Mouse (Mus musculus) neural tube, embryonic 10.5 days (tissue): ENCODE results near the gene Kalrn.
A peak's percentile ranks its signal among the peaks of the same experiment; 100 is the strongest.

Experiments
- DNase-seq: peaks from one replicate; pipeline ENCODE4 v3.0.0-alpha.2; 2017; ENCODE audit warnings: low spot score; ENCODE audit errors: extremely low spot score

Kalrn gene

DNA sequence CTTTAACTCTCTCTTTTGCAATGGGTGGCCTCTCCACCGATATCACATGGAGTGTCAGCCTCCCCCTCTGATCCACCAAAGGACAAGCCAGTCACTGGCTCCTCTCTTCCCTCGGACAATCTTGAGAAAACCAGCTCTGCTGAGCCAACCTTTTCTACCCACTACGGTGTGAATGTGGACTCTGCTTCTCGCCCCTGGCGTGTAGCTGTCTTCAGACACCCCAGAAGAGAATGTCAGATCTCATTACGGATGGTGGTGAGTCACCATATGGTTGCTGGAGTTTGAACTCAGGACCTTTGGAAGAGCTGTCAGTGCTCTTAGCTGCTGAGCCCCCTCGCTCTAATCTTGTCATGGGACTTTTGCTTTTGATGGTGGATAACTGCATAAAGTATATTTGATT lies 452.0 kb downstream of the Kalrn start:
- no peak for DNase-seq

DNA sequence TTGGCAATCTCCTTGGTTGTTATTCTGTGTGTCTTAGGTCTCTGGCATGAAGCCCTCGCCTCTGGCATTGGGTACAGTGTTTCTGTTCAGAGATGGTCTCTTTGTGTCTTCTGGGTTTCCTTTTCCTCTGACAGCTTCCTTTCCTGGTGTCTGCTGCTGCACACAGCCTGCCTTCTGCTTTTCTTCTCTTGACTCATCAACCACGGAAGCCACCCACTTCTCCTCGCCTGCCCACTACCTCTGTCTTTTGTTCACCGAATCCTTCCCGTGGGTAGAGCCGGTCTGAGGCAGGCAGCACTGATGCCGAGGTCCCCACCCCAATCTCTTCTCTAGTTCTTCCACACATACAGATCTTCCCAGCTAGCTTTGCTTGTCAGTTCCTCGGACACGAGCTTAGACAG lies 452.5 kb downstream of the Kalrn start:
- no peak for DNase-seq

DNA sequence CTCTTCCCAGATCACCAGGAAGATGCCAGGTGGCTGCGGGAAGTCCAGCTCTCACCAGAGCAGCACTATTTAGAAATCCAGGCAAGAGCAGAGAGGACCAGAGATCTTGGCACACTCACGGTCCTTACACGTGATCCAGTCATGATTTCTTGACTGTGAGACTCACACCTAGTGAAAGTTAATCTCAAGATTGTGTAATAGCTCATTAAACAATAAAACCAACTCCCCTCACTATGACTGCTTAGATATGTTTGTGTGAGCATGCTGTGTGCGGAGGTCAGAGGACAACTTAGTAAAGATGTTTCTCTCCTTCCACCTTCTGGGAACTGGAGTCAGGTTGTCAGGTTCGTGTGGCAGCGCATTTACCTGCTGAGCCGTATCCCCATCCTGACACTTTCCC lies 453.5 kb downstream of the Kalrn start:
- DNase-seq = no peak

DNA sequence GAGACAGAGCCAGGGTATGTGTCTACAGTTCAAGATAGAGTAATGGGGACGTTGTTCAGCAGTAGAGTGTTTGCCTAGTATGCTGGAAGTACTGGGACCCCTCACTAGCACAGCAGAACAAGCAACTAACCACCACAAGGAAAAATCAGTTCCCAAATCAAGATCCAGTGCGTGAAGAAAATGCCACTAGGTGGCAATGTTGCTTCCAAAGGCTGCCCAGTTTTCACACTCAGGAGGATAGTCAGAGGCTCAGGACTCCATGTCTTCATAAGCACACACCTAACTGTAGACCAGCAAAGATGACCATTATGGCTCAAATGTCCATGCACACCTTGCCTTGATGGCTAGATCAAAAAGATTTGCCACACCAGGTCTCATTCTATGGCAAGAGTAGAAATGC lies 454.0 kb downstream of the Kalrn start:
- DNase-seq = no peak

DNA sequence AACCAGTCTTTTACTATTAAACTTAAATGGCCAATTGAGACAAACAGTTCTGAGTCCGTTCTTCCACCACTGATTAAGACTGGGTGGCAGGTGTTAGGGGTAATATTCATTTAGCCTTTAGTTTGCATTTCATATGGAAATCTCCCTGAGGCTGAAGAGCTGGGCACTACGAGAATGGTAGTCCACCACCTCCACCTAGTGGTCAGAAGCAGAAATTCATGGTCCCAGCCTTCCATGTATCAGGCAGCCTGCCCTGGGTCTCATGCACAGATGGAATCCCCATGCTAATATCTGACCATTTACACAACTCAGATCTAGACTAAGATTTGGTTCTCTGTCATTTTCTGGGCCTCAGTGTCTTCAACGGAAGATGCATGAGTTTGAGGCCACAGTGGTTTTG lies 458.7 kb downstream of the Kalrn start:
- peak; percentile 63 for DNase-seq

DNA sequence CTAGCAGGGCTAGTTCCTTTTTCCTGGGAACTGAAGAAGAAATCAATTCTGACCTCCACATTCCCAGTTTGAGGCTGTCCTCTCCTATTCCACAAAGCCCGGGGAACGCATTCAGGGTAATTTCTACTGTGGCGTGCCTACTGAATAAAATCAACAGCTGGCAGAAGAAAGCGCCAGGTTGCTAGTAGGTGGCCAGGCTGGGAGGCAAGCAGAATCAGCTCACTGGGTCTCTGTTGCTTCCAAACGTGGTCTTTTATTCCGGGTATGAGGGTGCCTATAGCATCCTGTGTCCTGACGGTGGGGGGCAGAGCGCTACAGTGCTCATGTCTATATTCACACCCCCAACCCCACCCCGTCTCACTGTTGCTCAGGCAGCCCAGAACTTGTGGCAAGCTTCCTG lies 460.2 kb downstream of the Kalrn start:
- DNase-seq = no peak

DNA sequence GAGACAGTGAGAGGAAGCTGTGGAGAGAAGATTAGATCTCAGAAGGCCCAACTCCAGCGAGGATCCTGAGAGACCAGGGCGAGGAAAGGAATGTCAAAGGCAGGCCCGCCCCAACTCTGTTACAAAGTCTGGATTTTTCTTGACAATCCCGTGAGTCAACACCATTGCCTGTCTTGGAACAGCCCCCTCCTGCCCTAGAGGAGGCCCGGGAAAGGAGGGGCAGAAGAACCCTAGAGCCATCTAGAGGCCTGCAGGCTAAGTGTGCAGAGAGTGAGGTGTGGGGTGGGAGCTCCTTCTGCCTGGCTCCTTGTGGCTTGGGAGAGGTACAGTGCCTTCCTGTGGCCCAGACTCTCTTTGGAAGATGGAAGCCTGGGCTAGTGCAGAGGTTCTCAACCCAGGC lies 460.8 kb downstream of the Kalrn start:
- DNase-seq = no peak

DNA sequence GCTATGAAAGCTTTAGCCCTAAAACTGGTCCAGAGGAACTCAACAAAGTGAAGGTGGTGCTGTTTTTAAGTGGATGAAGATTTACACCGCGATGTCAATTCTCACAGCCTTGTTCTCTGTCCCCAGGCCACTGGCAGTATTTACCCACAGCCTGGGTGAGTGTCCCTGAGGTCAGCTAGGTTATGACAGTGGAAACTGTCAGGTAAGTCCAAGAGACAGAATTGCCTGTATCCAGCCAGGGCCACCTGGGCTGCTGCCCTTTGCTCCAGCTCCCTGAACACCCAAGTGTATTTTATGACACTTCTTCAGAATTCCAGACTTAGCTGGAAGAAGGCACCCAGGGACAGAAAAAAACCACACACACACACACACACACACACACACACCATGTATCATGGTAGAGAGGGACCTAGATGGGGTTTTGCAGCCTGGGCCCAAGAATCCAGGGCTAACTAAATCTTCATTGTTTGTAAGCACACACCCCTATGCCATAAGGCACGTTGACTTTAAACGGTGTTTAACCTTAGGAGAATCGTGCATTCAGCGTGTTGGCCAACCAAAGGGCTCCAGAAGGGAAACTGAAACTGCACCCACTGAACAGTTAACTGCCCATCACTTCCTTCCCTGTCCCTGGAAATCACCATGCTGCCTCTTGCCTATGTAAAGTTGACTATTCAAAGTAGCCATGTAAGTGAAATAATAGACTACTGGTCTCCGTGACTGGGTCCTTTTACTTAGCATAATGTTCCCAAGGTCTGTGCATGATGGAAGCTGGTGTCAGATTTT lies 462.3 kb downstream of the Kalrn start:
- DNase-seq = no peak

DNA sequence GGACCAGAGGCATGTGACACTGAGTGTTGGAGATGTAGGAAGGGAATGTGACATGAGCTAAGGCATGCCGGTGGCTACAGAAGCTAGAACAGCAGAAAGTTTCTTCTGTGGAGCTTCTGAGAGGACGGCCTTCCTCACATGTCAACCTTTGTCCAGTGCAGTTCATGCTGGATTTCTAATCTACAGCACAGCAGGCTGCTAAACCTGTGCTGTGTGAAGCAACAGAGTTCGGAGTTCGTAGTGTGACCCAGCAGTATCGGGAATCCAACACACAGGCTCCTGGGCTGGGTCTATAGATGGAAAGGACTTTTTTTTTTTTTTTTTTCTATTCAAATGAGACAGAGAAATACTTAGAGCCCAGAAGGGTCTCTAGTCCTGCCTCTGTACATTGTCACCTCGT lies 468.9 kb downstream of the Kalrn start:
- no peak for DNase-seq

DNA sequence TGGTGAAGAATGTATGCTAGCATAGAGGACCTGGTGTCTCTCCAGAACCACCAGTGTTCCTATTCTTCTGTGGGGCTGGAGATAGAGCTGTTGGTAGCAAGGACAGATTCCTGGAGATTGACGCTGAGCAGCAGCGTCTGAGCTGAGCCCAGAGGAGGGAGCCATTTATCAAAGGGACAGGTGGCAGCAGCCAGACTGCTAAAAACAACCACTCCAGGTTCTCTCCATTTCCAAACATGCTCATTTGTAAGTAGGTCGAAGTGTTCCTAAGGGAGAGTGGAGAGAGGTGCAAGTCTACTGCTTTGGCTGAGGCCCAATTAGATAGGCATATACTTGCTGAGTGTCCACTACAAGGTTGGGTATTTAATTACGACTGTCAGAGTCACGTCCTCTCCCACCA lies 470.6 kb downstream of the Kalrn start:
- DNase-seq = no peak

DNA sequence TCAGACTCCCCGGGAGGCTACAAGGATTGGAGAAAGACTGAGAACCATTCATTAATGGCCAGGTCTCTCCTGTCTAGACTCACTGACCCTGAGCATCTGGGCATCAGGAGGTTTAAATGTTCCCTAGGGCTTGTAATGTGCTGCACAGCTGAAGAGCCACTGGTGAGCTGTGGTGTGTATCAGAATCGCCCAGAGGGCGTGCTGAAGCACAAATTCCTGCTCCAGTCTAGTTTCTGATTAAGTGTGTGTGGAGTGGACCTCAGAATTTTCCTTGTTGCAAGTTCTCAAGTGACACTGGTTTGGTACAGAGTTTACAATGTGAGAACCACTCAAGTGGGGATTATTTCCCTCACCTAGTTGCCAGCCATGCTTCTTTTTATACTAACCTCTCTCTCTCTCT lies 473.5 kb downstream of the Kalrn start:
- DNase-seq = no peak

DNA sequence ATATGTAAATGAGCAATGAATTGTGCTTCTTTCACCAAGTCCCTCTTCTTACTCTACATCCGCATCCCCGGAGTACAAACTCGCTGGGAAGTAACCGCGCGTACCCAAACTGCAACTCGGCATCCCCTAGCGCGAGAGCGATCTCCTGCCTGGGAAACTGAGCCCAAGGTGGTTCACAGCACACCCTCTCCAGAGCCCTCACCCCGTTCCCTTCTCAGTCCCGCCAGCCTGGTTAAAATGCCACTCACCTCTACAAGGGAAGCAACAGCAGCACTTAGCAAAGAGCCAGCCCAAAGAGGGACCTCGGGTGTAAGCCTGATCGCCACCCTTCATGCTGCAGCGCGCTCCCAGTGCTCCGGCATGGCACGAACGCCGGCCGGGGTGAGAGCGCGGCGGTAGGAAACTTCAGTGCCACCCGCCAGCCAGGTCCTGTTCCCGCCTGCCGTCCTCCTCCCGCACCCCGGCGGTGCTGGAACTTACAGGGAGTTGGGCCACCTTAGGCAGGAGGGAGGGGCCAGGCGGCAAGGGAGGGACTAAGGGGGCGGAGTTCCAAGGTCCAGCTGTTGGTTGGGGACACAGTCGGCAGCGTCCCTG lies 477.7 kb downstream of the Kalrn start:
- DNase-seq = peak; percentile 66

DNA sequence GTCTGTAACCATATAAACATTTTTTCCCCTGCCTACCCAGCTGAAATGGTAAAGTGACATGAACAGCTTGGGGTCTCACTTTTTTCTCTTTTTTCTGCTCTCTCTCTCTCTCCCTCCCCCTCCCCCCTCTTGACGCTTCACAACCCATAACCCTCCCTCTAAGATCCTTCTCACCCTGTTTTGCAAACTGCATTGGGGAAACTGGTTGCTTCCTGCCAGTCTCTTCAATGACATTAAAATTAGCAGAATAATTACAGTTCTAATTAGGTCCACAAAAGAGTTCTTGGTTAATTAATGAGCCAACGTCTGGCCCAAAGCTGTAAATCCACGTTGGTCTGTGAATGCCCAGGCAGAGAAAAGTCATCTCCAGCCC lies 478.3 kb downstream of the Kalrn start:
- DNase-seq = no peak

DNA sequence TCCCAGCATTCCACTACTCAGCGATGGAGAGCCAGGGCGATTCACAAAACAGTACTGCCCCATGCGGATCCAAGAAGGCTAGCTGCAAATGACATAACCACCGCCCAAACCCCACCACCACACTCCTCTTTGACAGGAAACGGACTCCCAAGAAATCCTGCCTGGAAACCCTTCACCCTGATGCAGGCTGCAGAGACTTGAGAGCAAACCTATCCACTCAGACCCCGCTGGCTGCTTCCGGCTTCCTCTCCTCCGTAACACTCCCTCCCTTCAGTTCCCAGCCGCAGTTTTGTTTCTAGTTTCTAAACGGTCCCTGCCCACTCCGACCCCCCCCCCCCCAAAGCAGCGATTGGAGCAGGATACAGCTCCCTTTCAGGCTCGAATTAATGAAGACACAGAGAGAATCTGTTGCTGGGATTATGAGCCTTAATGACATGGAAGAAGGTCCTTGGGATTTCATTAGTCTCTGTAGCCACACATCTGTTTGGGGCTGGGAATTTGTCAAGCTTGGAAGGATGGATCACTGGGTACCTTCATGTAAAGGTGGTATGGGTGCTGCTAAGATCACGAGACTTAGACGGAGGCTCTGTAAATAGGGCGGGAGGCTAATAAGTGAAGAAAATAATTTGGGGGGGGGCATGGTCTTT lies 478.8 kb downstream of the Kalrn start:
- DNase-seq = peak; percentile 68

DNA sequence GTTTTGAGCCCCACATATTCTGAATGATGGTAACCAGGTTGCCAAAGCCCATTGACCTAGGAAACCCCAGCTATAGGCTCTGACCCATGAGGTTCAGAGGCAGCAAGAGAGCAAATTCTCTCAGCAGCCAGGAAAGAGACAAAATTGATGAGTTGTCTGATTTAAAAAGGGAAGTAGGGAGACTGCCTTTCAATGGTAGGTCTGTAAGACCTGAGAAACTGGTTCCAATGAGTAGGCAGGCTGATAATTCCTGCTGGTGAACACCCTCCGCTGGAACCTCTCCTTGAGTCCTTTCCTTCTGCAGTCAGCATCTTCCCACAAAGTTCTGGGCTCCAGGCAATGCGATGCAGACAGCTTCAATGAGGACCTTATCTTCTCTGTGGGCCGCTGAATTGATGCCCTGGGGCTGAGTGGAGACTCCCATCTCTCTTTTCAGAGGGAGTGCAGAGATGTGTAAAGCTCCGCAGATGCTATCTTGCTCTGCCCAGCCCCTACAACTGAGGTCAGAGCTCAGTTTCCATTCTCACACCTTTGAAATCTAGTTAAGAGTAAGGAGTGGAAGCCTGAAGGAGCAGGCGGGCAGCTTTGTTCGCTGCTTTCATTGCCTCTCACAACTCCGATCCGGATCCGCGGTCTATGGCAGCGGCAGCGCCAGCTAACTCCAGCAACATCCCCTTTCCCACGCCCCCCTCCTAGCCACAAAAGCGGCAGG lies 479.4 kb downstream of the Kalrn start:
- DNase-seq = no peak

DNA sequence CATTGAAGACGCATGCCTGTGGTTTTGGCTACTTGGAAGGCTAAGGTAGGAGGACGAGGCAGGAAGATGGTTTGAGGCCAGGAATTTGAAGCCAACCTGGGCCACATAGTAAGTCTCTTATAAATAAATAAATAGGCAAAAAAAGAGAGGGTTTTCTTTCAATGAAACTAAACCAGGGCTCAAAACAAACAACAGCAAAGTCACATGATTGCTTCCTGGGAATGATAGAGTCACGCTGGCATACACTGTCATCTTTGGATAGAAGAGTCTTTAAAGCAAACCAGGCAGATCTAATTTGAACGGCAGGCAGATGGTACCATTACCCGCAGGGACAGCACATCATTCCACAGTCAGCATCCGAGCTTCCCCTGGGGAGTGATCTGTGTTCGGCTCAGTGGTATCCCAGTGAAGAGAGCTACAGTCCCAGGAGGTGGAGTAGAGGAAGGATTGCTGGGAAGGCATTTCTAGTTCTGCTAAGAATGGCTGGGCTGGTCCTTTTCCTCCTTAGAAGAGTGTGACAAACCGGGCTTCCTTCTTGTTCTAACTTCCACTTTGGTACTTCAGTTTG lies 483.7 kb downstream of the Kalrn start:
- DNase-seq = no peak

DNA sequence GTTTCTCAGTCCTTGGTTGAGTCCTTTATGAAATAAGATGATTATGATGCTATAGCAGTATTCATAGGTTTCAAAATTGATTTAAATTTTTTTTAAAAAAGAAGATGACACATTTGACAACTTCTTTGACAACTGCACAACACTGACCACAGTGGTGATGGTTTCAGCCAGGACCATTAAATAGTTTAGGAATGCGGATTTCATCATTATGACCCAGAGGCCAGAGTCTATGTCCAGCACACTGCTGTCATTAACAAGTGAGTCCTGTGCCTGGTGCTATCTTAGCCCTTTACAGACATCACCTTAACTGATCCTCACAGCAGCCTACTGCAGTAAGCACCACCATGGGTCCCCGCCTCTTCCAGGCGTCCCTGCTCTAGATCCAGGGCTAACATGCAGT lies 484.3 kb downstream of the Kalrn start:
- DNase-seq = no peak

DNA sequence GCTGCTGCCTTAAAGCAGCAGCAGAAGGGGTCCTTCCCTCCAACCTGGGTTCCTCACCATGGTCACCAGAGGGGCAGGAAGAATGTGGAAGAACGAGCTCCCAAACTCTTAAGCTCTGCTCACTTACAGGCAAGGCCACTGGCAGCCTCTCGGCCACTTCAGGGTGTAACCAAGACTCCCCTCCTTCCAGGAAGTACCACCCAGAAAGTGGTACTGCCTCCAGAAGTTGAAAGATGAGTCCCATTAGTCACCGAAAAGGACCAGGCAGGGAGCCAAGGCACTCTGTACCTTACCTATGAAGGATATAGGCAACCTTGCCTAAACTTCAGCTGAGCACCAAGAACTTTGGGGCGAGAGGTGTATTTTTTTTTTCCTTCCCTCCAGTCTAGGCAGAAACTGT lies 485.0 kb downstream of the Kalrn start:
- DNase-seq = no peak

DNA sequence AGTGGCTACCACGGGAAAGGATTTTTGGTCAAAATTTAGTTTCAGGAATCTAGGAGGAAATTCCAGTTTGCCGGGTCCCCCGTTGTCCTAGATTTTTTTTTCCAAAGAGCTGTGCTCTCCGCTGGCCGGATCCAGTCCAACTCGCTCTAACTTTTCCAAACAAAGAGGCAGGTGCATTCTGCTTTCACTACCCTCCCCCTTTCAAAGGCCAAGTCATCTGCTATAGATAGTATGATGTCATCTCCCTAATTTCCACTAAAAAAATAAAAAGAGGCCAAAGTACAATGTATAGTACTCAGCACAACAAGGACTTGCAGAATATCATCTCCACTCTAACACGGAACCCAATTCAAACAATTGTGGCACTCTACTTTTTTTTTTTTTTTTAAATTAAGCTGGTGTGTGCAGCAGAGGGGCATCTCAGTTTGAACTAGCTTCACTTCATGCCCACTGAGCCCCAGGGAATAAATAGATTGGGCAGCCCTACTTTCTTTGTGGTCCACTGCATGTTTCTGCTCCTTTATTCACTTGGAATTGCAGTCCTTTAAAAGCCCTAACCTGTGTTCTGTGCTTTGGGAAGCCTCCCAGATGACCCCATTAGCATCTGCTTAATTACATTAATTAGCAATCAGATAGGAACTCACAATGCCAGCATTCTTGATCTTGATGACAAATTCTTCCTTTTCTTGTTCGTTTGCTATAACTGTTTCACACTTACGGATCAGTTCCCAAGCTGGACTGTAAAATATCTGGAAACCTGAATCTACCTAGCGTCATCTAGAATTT lies 489.0 kb downstream of the Kalrn start:
- no peak for DNase-seq

DNA sequence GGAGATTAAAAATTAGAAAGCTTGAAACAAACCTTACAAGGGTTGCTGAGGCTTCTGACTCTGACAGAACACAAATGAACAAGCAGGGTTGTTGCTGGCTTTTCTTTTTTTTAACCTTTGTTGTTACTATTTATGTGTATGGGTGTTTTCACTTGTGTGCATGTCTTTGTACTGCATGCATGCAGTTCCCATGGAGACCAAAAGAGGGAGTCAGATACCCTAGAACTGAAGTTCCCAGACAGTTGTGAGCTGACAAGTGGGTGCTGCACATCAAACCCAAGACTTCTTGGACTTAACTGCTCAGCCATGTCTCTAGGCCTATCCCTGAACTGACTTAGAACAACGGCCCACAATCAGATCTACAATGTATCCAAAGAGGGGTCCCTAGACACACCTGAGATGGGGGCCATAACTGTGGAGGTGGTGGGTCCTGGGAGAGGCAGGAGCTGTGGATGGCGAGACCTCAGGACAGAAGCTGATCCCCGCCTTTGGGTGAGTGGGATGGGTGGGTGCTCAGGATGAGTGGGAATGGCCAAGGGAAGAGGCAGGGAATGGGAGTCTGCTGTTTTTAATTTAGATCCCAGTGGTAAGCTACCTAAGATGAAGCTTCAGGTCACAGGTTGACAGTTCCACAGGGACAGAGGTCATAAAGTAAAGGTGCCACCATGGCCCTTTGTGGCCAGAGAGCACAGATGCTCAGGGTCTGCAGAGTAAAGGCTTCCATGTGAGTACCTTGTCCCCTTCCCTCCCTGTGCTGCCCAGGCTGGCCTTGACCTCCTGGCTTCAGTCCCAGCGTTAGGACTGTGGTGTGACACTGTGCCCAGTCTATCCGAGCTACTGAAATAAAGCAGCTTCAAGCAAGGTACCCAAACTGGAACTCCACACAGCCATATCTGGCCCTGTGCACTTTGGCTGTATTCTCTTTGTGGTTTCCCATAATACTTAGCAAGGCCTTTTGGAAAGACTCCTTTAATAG lies 490.6 kb downstream of the Kalrn start:
- no peak for DNase-seq
